Mouse (Mus musculus): Measurements from ENCODE around the gene Pde8a.

DNA sequence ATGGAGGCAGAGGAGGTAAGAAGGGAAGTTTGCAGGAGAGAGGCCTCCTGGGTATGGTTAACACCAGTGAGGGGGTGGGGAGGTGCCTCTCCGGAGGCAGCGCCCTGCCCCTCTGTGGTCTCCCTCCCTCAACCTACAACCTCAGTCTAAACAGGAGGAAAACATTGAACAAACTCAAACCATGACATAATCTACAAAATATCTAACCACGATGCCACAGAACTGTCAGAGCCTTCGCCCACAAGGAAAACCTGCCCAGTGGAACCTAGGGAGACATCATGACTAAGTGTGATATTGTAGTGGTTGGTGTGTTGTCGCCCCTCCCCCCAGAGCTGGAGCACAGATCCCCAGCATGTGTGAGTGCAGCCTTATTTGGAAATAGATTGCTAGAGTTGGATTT is 33.9 kb upstream of the Pde8a start:
- TF ChIP-seq CTCF (IDR thresholded peaks at IDR 0.05; ENCODE audit: extremely low read depth, insufficient read depth, low read length), result no peak
- TF ChIP-seq POLR2A (IDR thresholded peaks at IDR 0.05; ENCODE audit: extremely low read depth, insufficient read depth, low read length), result no peak
